ENCODE assay signal across 14 mouse cellular contexts in genomic region chr3:101289406-101289805, GRCm38 (mm10).
A peak's percentile ranks its signal among the peaks of the same experiment; 100 is the strongest.
DNase-seq lines count a peak whose midpoint lies in the region.
"Had no signal": no experiment of that assay in that cellular context is flagged by ENCODE, and none has a peak within 500 bp of the region (broad histone marks: within the 10 kb centered on the region; RNA-seq: fewer than 3 reads in every experiment).

No protein-coding gene starts in this region.

- DNase-seq in A20 (ENCODE audit: low read depth, low spot score): peak; percentile 76
- peak; percentile 26 for DNase-seq in CD4-positive helper T cell, adult 2 months (ENCODE audit: low read depth, low spot score)
- peak; percentile 32 for DNase-seq in naive thymus-derived CD4-positive, alpha-beta T cell, adult 2 months (ENCODE audit: low read depth)
- DNase-seq in thymus, postnatal 14 days: peak; percentile 60
- no peak for DNase-seq in frontal cortex, postnatal 36 days (ENCODE audit: low spot score in 2 of 2)
- DNase-seq in right cerebral cortex, postnatal 14 days: no peak
- no peak for DNase-seq in lung, postnatal 14 days
- DNase-seq: adrenal gland, postnatal 14 days; cerebellum, adult 2 months; cerebellum, postnatal 10 days; embryo, embryonic 11 days; gastrocnemius, postnatal 10 days; heart, adult 18-20 months; heart, postnatal 14 days had no signal

Comparison
In these comparisons a context has a peak if more than half of its experiments do, and no peak if none do; other contexts are left out.
1. DNase-seq: peak in A20 (single experiment), CD4-positive helper T cell, adult 2 months (single experiment), naive thymus-derived CD4-positive, alpha-beta T cell, adult 2 months (single experiment) and thymus, postnatal 14 days (single experiment); none in frontal cortex, postnatal 36 days (0 of 2), right cerebral cortex, postnatal 14 days (single experiment) and lung, postnatal 14 days (single experiment).